Mouse (Mus musculus): ENCODE data around the gene Olfr700.
"Not testable (repeated sequence)": the region's sequence is repeated elsewhere in the genome, so short reads cannot be mapped to it uniquely, and the experiment has no call there.

Gene Olfr700

GRCm38 (mm10) chr7:106808734-106809133, at the start of gene Olfr700:
Gene Olfr700 (minus strand): TSS chr7:106808834.
- no peak for DNase-seq

DNA sequence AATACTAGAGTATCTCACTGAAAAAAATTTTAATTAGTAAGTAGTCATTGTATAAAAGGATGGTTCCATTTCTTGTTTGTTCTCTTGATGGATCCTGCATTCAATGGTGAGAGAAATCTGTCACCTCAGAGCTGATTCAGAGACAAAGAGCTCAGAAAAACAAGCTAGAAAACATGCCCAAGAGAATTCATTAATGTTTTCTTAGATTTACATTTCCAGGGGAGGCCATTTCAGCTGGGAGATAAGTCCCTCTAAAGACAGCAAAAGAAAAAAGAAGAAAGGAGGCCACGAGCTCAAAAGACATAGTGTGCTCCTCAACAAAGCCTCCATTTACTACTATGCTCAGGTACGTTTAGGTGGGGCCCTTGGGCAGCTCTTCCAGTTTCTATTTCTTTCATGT, 34.4 kb upstream of the Olfr700 start, which contains the start of gene Olfr703:
Gene Olfr703, plus strand, starts transcription at position 301 of the 400 bp plus-strand sequence.
- DNase-seq = no peak

DNA sequence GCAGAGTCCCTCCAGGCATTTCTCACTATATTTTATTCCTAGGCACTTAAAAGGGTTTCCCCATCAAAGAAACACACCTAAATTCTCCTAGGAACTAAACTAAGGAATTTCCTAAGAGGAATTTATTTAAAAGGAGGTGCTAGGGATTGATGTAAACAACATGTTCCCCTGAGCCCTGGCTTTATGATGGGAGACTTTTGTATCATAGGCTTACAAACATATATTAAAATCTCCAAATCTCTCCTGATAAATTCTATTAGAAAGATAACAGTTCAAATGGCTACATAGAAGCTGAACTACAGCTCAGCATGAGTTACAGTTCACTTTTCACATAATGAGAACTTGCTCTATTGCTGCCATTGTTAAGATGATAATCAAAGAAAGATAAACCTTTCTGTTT, 25.2 kb upstream of the Olfr700 start, which contains the start of gene Olfr702:
Gene Olfr702, minus strand, starts transcription at position 101 of the 400 bp plus-strand sequence.
- no peak for DNase-seq

GRCm38 (mm10) chr7:106818414-106818813, 9.8 kb upstream of the Olfr700 start:
- DNase-seq = no peak

- DNase-seq = no peak
These were observed 7.1 kb upstream of the Olfr700 start for GRCm38 (mm10) chr7:106815775-106816174.

DNA sequence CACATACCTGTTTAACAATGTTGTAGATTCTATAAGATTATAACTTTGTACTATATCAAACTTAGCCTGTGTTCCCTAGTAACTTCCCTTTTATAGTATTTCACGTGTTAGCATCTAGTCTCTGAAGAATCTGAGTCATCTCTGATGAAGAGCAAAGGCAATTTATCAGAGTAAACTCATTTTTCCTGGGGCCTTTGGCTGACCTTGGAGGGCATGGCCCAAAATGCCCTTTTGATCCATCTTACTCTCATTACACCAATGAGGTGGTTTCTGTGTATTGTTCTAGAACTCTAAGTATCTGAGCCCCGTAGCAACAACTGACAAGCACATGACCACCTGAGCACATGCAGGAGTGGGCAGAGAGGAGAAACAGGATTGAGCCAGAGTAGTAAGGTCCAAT, 5.2 kb upstream of the Olfr700 start, which contains the start of gene Olfr701:
Gene Olfr701, plus strand, starts transcription at position 301 of the 400 bp plus-strand sequence.
- no peak for DNase-seq

DNA sequence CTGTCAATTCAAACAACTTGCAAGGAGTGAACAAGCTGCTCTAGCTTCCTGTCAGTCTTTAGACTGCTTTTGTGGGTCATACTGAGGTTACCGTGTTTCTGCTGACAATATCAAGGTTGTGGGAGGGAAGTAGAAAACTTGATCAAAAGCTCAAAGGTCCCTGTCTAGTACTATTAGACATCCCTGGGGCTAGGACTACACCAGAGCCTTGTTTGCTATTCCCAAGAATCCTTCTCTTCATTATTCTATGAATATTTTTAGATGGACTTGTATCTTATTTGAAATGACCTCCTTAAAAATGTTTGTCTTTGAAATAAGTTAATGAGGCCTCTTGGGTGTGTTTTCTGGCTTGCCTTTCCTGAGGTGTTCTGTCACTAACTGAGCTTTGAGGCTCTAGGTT, 15.5 kb downstream of the Olfr700 start, which contains the start of gene Olfr699:
Gene Olfr699, minus strand, starts transcription at position 101 of the 400 bp plus-strand sequence.
- no peak for DNase-seq

DNA sequence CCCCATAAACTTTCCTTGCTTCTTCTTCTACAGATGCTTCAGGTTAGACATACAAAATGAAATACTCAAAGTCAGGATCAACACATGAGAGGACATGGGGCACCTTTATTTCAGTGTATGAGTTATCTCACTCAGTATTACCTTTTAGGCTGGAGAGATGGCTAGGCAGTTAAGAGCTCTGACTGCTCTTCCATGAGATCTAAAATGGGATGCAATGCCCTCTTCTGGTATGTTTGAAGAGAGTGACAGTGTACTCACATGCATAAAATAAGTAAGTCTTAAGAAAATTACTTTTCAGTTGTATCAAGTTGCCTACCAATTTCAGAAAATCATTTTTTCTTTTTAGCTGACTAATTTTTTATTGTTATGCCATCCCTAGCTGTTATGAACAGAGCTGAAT, 20.3 kb downstream of the Olfr700 start:
- DNase-seq = no peak

DNA sequence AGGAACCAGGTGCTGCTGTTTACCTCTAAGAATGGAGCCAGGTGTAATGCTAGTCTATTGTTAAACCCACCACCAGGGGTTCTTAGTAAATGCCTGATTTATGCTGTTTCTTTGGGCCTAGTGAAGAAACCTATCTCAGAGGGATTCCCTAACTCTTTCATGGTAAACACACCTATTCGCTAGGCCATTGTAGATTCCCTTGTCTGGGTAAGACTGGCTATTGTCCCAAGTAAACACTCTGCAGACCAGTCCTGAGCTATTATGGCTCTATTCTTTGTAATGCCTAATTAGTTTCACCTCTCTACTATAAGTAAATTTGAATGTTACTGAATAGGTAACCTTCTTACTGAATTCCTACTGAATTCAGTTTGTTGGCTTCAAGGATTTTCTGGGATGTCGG, 47.6 kb downstream of the Olfr700 start:
- not testable (repeated sequence) for DNase-seq

GRCm38 (mm10) chr7:106758800-106759199, 49.8 kb downstream of the Olfr700 start:
- DNase-seq = no peak
